Mouse (Mus musculus) layer of hippocampus, adult 9-11 months (tissue): ENCODE measurements around the gene Ttf2.

Source experiments
- DNase-seq: peaks from one replicate; pipeline ENCODE4 v3.0.0; 2022

Ttf2 gene

GRCm38 (mm10) chr3:100973906-100974305 is 4.4 kb upstream of the Ttf2 start:
- no peak for DNase-seq

GRCm38 (mm10) chr3:100963849-100964542 is 5.5 kb downstream of the Ttf2 start:
- peak; percentile 24 for DNase-seq

DNA sequence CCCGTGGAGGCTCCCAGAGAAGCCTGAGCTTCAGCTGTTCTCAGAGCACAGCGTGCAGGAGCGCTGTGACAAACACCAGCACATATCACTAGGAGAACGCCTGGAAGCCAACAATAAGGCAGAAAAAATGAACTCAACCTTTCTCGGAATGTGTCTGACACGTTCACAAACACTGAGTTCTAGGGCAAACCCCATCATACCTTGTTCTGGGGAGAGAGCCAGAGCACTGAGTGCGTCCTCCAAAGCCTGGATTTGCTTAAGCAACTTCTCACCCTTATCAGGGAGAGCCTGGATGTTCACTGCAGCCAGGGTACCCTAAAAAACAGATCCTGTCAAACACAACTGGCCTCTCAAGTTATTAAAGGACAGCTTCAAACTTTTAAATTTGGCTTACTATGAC is 8.0 kb downstream of the Ttf2 start:
- no peak for DNase-seq

GRCm38 (mm10) chr3:100961007-100961406 is 8.5 kb downstream of the Ttf2 start:
- DNase-seq, result no peak

DNA sequence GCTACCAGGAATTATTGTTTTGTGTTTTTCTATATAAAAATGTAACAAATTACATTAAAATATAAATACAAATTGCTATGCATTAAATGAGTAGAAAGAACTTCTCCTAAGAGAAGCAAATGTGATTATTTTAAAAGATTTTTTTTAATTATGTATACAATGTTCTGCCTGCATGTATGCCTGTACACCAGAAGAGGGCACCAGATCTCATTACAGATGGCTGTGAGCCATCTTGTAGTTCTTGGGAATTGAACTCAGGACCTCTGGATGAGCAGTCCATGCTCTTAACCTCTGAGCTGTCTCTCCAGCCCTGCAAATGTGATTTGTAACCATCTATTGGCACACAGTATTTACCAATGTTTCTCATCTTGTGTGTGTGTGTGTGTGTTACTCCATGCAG is 14.8 kb downstream of the Ttf2 start:
- DNase-seq, result no peak

DNA sequence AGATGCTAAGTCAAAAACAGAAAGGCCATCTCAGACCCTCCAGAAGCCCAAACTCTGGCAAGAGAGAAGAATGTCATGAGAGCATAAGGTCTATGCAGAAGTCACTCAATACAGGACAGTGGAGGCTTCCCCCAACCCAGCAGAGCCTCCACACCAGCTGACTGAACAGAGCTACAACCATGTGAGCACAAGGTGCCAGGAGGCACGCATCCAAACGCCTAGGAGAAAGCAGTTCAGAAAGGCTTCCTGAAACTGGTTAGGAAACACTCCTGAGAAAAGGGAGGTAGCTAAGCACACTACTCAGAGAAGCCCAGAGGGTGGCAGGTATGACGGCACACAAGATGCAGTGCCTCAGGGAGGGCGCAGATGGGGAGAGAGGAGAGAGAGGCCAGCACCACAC is 17.9 kb downstream of the Ttf2 start:
- DNase-seq, result no peak

- no peak for DNase-seq
Observed at GRCm38 (mm10) chr3:100947286-100947685, 22.2 kb downstream of the Ttf2 start.

DNA sequence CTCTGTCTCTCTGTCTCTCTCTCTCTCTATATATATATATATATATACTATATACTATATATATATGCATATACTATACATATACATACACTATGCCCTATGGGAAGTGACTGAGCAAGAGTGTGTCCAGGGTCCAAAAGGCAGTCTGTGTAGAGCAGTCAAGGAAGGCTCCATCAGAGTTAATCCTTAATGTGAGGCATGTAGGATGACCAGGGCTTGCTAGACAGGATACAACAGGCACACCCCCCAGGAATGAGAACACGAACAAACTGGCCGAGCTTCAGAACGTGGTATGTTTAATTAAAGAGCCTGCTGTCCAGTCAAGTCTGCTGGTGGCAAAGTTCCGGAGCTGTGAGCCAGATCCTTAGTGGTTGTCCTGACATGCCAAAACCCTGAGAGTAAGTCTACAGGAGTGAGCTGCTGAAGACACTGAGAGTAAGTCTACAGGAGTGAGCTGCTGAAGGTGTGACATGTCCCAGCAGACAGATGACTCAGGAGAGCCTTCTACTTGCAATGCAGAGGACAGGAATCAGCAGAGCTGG is 28.9 kb downstream of the Ttf2 start:
- no peak for DNase-seq

DNA sequence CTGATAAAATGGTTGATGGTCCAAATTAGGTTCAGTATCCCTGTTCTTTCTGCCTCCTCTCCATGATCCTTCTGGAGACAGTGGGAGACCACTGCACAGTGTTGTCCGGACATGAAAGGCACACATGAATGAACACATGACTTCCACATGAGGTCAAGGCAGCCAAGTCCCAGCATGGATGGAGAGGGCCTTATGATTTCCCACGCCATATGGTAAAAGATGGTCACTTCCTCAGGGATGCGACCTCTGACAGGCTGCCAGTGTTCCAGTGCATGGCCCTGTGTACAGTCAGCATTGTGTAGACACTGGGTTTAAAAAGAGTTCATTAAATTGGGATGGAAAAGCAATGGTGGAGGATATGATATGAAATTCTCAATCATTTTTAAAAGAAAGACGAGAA is 31.3 kb downstream of the Ttf2 start:
- DNase-seq, result no peak

DNA sequence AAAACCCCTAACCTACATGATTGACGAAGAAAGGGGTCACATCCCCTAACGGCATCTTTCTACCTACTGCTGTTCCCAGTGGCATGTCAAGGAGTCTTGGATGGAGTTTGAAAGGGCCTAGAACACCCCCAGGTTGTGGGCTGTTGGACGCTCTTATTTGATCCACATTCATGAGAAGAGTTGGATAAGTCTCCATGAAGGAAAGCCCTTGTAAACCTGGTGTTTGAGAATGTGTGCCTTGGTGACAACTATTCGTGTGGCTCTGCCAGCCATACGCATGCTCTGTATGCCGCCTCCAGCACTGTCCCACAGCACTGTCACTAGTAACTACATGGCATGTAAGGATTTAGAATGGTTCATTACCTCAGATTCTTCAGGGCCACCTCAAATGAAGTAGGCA is 33.3 kb downstream of the Ttf2 start:
- no peak for DNase-seq

DNA sequence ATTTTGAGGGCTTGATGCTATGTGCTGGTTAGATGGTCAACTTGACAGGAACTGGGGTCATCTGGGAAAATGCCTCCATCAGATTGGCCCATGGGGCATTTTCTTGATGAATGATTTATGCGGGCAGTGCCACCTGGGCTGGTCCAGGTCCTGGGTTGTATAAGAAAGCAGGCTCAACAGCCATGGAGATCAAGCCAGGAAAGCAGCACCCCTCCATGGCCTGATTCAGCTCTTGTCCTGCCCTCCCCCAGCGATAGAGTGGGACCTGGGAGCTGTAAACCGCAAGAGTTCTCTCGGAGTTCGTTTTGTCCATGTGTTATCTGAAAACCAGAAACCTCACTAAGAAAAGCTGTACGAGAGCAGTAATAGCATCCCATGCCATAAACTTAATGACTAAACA is 33.9 kb downstream of the Ttf2 start:
- no peak for DNase-seq

DNA sequence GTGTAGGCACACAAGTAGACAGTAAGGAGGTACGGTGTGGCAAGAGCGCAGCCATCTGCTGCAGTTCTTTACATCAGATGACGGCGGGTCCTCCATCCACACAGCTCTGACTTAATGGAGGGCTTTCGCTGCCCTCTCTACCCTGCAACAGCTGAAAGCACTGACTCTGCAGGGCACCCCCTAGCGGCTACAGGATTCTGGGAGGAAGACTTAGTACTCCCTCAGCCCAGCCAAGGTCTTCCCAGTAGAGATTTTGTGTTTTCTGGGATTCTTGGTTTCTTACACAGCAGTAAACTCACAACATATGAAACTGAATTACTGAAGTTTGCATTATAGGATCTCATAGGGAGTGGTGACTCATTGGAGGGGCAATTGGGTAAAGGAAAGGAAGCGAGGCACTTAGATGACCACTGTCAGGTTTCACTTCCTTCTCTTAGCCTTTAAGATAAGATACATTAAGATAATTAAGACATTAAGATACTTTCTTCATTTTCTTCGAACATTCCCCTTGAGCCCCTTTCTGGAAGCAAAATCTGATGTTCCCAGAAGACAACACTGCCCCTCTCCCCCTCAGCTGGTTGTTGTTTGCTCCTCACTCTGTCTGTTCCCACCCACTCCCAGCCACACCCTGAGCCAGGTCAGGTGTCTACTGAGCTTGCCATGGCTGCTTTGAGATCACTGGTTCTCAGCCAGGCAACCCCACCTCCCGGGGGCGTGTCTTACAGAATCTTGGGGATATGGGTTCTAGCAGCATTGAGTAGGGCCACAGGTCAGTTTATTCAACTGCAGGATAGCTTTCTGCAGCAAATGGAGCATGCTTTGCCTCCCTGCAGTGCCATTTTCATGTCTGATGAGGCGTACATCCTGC is 37.2 kb downstream of the Ttf2 start:
- no peak for DNase-seq

GRCm38 (mm10) chr3:100931332-100932076 is 38.0 kb downstream of the Ttf2 start:
- DNase-seq, result no peak

DNA sequence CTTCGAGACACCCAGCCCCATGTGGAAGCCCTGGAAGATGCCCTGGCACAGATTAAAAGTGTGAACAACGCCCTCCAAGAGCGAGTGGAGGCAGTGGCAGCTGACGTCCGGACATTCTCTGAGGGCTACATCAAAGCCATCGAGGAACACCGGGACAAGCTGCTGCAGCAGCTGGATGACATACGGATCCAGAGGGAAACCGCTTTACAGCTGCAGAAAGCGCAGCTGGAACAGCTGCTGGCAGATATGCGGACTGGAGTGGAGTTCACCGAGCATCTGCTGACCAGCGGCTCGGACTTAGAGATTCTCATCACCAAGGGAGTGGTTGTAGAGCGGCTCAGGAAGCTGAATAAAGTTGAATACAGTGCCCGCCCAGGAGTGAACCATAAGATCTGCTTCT is 44.3 kb downstream of the Ttf2 start:
- no peak for DNase-seq

- DNase-seq, result peak; percentile 34
Observed at GRCm38 (mm10) chr3:100924065-100924732, 45.3 kb downstream of the Ttf2 start.

DNA sequence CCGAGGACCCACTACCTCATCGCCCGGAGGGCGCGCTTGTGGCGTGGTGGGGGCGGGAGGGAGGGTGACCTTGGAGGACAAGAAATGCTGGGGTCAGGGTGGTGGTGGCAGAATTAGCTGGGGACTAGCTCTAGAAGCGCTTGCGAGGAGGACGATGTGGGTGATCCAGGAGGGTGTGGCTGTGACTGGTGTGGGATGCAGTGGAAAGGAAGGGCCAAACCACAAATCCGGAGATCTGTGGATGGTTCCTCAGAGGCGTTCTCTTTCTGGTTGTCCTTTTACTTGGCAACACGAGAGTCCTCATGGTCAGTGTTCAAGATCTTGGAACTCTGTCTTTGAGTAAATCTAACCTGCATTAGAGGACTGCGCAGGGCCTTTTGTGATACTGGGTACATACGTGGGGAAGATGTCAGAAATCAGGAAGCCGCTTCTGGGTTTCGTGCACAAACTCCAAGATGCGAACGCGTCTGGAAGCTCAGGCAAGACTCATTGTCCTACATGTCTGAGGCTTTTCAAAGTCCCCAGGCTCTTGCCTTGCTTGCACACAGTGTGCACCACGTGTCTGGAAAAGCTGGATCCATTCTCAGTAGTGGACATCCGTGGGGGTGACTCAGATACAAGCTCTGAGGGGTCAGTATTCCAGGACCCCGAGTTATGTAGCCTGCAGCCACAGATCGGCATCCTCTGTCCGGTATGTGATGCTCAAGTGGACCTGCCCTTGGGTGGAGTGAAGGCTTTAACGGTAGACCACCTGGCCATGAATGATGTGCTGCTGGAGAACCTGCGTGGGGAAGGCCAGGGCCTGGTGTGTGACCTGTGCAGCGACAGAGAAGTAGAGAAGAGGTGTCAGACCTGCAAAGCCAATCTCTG is 46.7 kb downstream of the Ttf2 start:
- peak; percentile 13 for DNase-seq

GRCm38 (mm10) chr3:100921825-100922505 is 47.5 kb downstream of the Ttf2 start, which contains the start of gene Trim45:
Gene Trim45, plus strand, starts transcription at chr3:100922202.
- peak; percentile 100 for DNase-seq

DNA sequence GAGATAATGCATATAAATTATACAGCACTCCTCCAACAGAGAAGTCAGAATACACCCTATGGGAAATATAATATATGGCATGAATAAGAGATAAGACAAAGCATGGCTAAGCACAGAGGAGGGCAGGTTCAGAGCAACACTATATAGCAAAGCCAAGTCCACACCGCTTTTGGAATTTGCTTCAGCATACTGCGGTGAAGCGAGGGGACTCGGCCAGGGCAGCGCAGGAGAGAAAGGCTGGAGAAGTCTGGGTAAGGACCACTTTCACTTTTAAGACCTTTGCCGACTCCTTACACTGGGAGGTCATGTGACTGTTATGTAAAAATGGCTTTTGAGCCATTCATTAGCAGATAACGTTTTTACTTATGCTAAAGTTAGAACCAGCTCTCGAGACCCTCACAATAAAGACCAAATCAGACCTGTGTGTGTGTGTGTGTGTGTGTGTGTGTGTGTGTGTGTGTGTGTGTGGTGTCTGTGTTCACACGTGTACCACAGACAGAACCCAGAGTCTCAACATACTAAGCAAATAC is 48.8 kb downstream of the Ttf2 start:
- no peak for DNase-seq

- DNase-seq, result no peak
Observed at GRCm38 (mm10) chr3:100916844-100917243, 52.6 kb downstream of the Ttf2 start.

DNA sequence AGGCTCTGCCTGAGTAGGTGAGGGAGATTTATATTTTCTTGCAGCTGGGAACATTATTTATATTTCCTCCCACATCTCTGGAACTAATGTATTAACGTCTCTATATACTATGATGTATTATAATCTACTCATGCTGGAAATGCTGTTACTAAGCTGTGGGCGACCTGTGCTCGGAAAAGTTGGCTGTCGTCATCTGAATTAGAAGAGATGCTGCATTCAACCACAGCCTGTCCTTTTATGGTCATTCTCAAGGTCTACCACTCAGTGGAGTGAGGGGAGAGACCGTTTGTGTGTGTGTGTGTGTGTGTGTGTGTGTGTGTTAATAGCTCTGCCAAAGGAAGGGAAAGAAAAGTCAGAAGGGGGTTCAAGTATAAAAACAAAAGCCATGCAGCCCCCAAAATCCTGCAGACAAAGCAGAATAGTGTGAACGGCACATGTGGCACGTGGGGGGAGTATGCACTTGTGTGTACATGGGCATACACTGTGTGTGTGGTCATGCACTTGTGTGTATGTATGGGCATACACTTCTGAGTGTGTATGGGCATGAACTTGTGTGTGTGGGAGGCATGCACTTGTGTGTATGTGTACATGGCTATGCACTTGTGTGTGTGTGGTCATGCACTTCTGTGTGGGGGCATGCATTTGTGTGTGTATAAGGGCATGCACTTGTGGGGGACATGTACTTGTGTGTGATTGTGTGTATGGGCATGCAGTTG is 57.8 kb downstream of the Ttf2 start:
- no peak for DNase-seq
